Mouse (Mus musculus) megakaryocyte-erythroid progenitor cell, adult 5-6 weeks (primary cell): ENCODE results near the gene Apobec1. TPM values are rescaled to one million over a fixed set of nuclear protein-coding genes. Genes with fewer than 3 reads are reported as not detected.
"Not testable (repeated sequence)": the region's sequence is repeated elsewhere in the genome, so short reads cannot be mapped to it uniquely, and the experiment has no call there.

ENCODE experiments used
- ATAC-seq: replicated peaks from 2 replicates; pipeline ENCODE4 v1.8.0; 2016; ENCODE audit warnings: mild to moderate bottlenecking, inconsistent platforms; ENCODE audit not compliant: severe bottlenecking, poor library complexity, low FRiP score, low TSS enrichment
- total RNA-seq, 2 experiments: library from RNA; stranded (forward) in 1 of 2; stranded (reverse) in 1 of 2; fragments of 200-1000, 215-1000 nt in 1 of 2; fragments of >200 nt in 1 of 2; fragmentation: Nextera tagmentation in 1 of 2; gene quantifications; 2 replicates each; pipeline ENCODE4 v1.2.3; 2014 to 2017

Apobec1 gene
- 11.5 and 30.2 TPM in 2 replicates for total RNA-seq (2014; fragmentation: Nextera tagmentation)
- 3.1 and 6.2 TPM in 2 replicates for total RNA-seq (2017)

DNA sequence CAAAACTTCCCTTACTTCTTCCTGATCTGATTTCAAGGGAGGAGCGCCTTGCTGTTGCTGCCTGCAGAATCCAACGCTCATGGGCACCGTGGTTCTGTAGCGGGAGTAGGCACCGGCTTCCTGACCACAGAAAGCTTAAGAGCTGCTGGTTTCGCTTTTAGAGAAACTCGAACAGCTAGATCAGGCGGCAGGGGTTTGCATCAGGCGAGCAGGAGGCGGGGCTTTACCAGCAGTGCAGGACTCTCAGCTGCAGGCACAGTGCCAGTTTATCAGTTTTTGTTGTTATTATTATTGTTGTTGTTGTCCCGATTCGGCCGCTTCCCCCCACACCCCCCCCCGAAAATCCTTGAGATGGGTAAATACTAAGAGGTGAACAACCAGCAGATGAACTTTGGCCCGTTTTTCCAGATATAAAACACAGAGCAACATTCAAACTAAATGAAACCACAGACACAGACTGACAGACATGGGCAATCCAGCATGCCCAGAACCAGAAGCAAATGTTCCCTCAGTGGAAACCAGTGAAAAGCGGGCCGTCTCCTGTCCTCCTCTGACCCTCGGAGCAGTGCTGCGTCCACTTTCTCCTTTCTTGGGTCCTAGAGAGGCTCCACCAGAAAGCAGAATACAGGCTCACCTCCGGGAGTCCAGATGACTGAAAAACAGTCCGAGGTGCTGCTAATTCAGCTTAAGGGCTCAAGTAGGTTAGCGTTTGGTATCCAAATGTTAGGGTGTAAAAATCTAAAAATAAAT lies at the start of gene Apobec1:
Gene Apobec1, minus strand, starts transcription at position 203 of the 750 bp plus-strand sequence.
- ATAC-seq = peak; percentile 88

DNA sequence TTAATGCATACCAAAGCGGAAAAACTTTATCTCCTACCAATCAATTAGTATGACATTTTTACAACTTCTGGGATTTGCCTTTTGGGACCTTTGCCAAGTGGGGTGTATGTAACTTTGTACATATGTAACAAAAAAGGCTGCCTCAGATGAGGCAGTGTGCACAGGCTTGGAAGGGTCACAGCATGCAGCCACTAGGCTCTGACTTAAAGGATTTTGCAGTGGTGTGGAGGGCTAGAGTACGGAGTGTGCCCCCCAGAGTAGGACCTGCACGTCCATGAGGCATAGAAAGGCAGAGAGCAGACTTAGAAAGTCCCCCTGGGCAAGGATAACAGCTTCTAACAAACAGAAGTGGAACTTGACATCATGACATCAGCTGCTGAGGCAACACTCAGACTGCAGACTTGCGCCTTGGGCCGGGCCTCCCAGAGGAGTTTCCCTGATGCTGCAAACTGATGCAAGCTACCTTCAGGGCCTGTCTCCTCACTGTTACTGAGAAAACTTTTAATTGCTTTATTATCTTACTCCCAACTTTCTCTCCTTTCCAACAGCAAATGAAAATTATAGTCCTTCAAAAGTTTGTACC lies 48.2 kb upstream of the Apobec1 start:
- ATAC-seq = no peak

GRCm38 (mm10) chr6:122649903-122650302 lies 47.7 kb upstream of the Apobec1 start:
- ATAC-seq = no peak

GRCm38 (mm10) chr6:122644196-122644595 lies 42.0 kb upstream of the Apobec1 start:
- not testable (repeated sequence) for ATAC-seq

- not testable (repeated sequence) for ATAC-seq
These were observed 35.3 kb upstream of the Apobec1 start for GRCm38 (mm10) chr6:122637566-122637965.

GRCm38 (mm10) chr6:122636666-122637065 lies 34.4 kb upstream of the Apobec1 start:
- ATAC-seq = no peak

GRCm38 (mm10) chr6:122635315-122635714 lies 33.1 kb upstream of the Apobec1 start:
- no peak for ATAC-seq

DNA sequence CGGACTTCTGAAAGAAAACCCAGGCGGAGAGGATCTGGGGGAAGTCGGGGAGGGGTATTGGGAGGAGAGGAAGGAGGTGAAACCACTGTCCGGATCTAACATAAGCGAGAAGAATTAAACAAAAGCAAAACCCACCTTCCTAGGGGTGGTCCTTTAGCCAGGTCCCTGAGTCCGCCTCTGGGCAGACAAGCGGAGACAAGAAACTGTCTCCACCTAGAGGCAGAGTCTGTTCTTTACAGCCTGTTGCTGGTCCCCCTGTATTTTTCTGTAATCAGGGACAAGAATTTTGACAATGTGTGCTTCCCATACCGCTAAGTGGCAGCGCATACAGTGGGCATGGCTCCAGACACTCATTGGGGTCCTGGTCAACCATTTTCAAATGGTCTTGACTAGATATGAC lies 31.2 kb upstream of the Apobec1 start:
- peak; percentile 94 for ATAC-seq

GRCm38 (mm10) chr6:122627469-122628108 lies 25.3 kb upstream of the Apobec1 start:
- ATAC-seq = peak; percentile 87

GRCm38 (mm10) chr6:122626110-122626509 lies 23.9 kb upstream of the Apobec1 start, which contains the start of gene Dppa3:
Dppa3 (plus strand) TSS chr6:122626410.
- no peak for ATAC-seq

DNA sequence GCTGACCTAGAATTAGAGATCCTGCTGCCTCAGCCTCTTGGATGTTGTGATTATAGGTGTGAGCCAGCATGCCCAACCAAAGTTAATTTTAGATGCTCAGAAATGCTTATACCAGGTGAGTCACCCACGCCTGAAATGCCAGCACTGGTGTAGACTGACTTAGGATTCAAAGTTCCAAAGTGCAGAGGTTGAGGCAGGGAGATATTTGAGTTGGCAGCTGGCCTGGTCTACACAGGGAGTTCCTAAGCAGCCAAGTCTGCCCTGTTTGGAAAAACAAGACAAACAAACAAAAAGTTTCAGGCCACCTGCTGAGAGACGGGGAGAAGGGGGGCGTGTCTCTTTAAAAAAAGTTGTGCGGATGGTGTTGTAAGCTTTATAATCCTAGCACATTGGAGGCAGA lies 22.9 kb upstream of the Apobec1 start:
- no peak for ATAC-seq

GRCm38 (mm10) chr6:122624480-122624879 lies 22.2 kb upstream of the Apobec1 start:
- no peak for ATAC-seq

DNA sequence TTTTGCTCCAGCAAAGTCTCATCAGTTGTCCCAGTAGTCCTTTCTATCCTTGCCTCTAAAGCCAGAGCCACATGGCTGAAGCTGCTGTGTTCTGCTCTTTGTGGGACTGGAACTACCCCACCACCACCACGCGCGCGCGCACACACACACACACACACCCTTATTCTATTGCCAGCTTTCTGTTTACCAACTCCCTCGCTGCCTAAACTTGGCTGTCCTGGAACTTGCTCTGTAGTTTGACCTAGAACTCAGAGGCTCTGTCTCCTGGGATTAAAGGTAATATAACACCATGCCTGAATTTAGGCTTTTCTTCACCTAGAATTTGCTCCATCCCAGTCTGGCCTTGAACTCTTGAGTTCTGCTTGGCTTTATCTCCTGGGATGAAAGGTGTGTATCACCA lies 18.8 kb upstream of the Apobec1 start:
- ATAC-seq = no peak

DNA sequence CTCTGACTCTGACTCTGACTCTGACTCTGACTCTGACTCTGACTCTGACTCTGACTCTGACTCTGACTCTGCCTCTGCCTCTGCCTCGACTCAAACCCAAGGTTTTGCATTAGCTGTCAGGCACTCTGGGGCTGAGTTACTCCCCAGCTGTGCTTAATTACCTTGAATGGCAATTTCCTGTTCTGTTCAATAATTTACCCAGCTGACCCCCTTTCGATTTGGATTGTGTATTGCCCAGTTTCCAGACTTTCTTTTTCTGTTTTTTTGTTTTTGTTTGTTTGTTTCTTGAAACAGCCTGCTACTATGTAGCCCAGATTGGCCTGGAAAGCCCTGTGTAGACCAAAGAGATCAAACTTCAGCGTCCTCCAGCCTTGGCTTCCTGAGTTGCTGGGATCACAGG lies 13.8 kb upstream of the Apobec1 start:
- ATAC-seq = no peak

DNA sequence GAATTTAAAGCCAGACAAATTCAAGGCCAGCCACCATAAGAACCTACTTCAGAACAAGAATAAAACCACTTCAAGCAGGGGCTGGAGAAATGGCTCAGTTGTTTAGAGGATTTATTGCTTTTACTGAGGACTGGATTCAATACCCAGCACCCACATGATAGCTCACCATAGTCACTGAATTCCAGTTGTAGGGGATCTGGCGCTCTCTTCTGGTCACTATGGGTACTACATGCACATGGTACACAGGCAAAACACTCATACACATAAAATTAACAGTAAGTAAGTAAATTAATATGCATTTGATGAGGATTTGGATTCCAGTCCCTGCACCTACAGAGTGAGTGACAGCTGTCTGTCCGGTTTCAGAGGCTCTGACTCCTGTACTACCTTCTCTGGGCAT lies 11.8 kb upstream of the Apobec1 start:
- ATAC-seq = 0 out of 2 replicates have a peak, but pooled peaks have one; percentile 46

DNA sequence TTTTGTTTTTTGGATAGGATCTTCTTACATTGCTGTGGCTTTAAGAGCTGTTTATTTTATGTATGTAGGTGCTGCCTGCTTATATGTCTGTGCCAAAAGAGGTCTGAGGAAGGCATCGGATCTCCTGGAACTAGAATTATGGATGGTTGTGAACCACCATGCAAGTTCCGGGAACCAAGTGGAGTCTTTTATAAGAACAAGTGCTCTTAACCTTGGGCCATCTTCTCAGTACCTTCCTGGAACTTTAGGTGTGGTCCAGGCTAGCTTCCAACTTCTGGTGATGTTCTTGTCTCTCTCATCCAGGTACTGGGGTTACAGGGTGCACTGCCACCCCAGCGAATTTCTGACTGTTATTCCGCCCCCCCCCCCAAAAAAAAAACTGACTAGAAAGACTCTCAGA lies 10.2 kb upstream of the Apobec1 start:
- no peak for ATAC-seq

- ATAC-seq = peak; percentile 82
These were observed 7.5 kb upstream of the Apobec1 start, which contains the start of gene Gdf3 for GRCm38 (mm10) chr6:122609771-122610170. Gdf3 (minus strand) TSS chr6:122610087.

GRCm38 (mm10) chr6:122609377-122609728 lies 7.1 kb upstream of the Apobec1 start:
- ATAC-seq = peak; percentile 31

DNA sequence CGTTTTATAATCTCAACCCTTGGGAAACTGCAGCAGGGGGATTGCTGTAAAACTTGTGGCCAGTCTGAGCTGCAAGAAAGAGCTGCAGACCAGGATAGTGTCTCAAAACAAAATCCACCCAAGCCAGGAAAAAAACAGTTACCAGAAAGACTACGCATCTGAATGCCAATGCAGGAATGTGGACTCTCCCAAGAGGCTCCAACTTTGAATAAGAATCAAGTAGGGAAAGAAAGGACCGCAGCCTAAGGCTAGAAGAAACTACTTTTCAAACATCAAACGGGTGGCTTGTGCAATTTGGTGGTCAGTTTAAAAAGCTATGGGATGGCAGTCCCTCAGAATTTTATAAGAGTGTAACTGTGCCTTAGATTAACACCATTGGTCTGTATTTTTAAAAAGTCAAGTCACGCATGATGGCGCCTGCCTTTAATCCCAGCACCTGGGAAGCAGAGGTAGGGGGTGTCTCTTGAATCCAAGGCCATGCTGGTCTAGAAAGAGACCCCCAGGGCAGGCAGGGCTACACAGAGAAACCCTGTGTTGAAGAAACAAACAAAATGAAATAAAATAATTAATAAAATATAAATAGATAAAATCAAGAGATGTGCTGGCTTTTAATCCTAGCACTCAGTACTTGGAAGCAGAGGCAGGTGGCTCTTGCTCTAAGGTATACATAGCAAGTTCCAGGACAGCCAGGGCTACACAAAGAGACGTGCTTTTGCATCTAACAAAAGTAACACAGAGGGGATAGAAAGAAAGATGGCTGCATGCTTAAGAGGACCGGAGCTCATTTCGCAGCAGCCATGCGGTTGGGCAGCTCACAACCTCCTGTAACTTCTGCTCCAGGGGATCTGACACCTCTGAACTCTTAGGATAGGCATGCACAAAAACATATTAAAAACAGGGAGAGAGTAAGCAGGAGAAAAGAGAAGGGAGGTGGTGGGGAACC lies 6.5 kb upstream of the Apobec1 start:
- ATAC-seq = no peak
